Mouse (Mus musculus) cerebellum, adult 2 months (tissue): ENCODE measurements around the gene Tiam1. TPM values are rescaled to one million over a fixed set of nuclear protein-coding genes. Genes with fewer than 3 reads are reported as not detected.

Source experiments
- DNase-seq, 2 experiments: peaks; one replicate each; pipeline ENCODE4 v3.0.0; 2021
- H3K27ac ChIP-seq: fragments of 200-500 bp; 2 replicates; pipeline ENCODE4 v1.5.1; 2012; ENCODE audit warnings: low read length, control low read depth, inconsistent platforms; ENCODE audit not compliant: insufficient read depth
- H3K27me3 ChIP-seq: fragments of 200-500 bp; 2 replicates; pipeline ENCODE4 v1.6.1; 2012; ENCODE audit warnings: inconsistent platforms, mild to moderate bottlenecking, low read length, moderate library complexity; ENCODE audit not compliant: control insufficient read depth, insufficient read depth
- H3K4me1 ChIP-seq: fragments of 200-500 bp; 2 replicates; pipeline ENCODE4 v1.6.1; 2011; ENCODE audit warnings: low read length; ENCODE audit not compliant: control insufficient read depth, insufficient read depth
- H3K4me3 ChIP-seq: fragments of 200-500 bp; replicated peaks from 2 replicates; pipeline ENCODE3; 2011; ENCODE audit warnings: mild to moderate bottlenecking, low read depth, low read length, control low read depth; ENCODE audit not compliant: insufficient read depth
- CTCF ChIP-seq: fragments of 200-500 bp; IDR thresholded peaks from 2 replicates; pipeline ENCODE4 v1.5.1; 2011; ENCODE audit warnings: low read depth, mild to moderate bottlenecking, control low read depth, low read length, moderate library complexity, borderline replicate concordance; ENCODE audit not compliant: insufficient read depth
- POLR2A ChIP-seq: fragments of 200-500 bp; IDR thresholded peaks from 2 replicates; pipeline ENCODE4 v1.6.1; 2011; ENCODE audit warnings: low read length, control low read depth, borderline replicate concordance; ENCODE audit not compliant: insufficient read depth
- WGBS: fragments of 180-500 bp; shearing (Covaris S2); methylation state at CpG from one replicate; pipeline ENCODE4 v1.1.7; 2018; 5-methylcytosine and 5-hydroxymethylcytosine counted together
- polyA plus RNA-seq: library from polyadenylated mRNA; depleted of rRNA; stranded (reverse); fragments of >200 nt; gene quantifications from 2 replicates; pipeline ENCODE4 v1.2.3, GENCODE M21; 2012

Tiam1 gene
- polyA plus RNA-seq, 1 experiment: 73.6 TPM

GRCm38 (mm10) chr16:89980075-89980744 is 163.4 kb downstream of the Tiam1 start:
- TF ChIP-seq CTCF: no peak
- no peak for TF ChIP-seq POLR2A
- DNase-seq: peak; percentile 72 to 87
- Histone ChIP-seq H3K4me1 (peaks cover 21% of the 10 kb centered on the region), H3K4me3 (no peak overlapping the region), H3K27me3 (no peaks in the 10 kb centered on the region), H3K27ac (peak overlapping the region; percentile 49)
- 22% methylated on average over 11 of the region's 11 CpGs for WGBS

- H3K4me3 ChIP-seq: no peak overlapping the region
- 40% methylated on average over 9 of the region's 9 CpGs for WGBS
- peaks cover 18% of the 10 kb centered on the region for H3K4me1 ChIP-seq
- no peaks in the 10 kb centered on the region for H3K27me3 ChIP-seq
- no peak overlapping the region for H3K27ac ChIP-seq
- peak in 1 of 2 experiments; percentile 50 for DNase-seq
- TF ChIP-seq POLR2A (no peak), CTCF (no peak)
Measured at GRCm38 (mm10) chr16:89975441-89975840, 168.1 kb downstream of the Tiam1 start.

- 81% methylated on average over 16 of the region's 16 CpGs for WGBS
- no peak for DNase-seq
- peaks cover 6% of the 10 kb centered on the region for H3K4me1 ChIP-seq
- no peak overlapping the region for H3K27ac ChIP-seq
- TF ChIP-seq CTCF (no peak), POLR2A (no peak)
- no peak overlapping the region for H3K4me3 ChIP-seq
- no peaks in the 10 kb centered on the region for H3K27me3 ChIP-seq
Measured at GRCm38 (mm10) chr16:89973814-89974712, 169.5 kb downstream of the Tiam1 start.

- WGBS: 92% methylated on average over 15 of the region's 15 CpGs
- H3K27ac ChIP-seq: no peak overlapping the region
- TF ChIP-seq CTCF (no peak), POLR2A (no peak)
- DNase-seq: no peak
- H3K4me1 ChIP-seq: peaks cover 10% of the 10 kb centered on the region
- no peak overlapping the region for H3K4me3 ChIP-seq
- H3K27me3 ChIP-seq: no peaks in the 10 kb centered on the region
Measured at GRCm38 (mm10) chr16:89972854-89973487, 170.6 kb downstream of the Tiam1 start.

GRCm38 (mm10) chr16:89972018-89972417 is 171.6 kb downstream of the Tiam1 start:
- Histone ChIP-seq H3K27ac (no peak overlapping the region), H3K4me3 (no peak overlapping the region), H3K27me3 (no peaks in the 10 kb centered on the region), H3K4me1 (peaks cover 10% of the 10 kb centered on the region)
- TF ChIP-seq POLR2A: no peak
- no peak for TF ChIP-seq CTCF
- 97% methylated on average over 6 of the region's 6 CpGs for WGBS
- DNase-seq: no peak

- no peak for DNase-seq
- H3K4me1 ChIP-seq: peaks cover 6% of the 10 kb centered on the region; the same call in 1 of the 2 replicates
- H3K27me3 ChIP-seq: no peaks in the 10 kb centered on the region
- no peak overlapping the region for H3K4me3 ChIP-seq
- 57% methylated on average over 6 of the region's 6 CpGs for WGBS
- H3K27ac ChIP-seq: no peak overlapping the region
- TF ChIP-seq POLR2A (no peak), CTCF (no peak)
Measured at GRCm38 (mm10) chr16:89968058-89968457, 175.5 kb downstream of the Tiam1 start.

- DNase-seq: no peak
- no peak for TF ChIP-seq CTCF
- no peak for TF ChIP-seq POLR2A
- Histone ChIP-seq H3K4me1 (peaks cover 10% of the 10 kb centered on the region), H3K27me3 (no peaks in the 10 kb centered on the region), H3K4me3 (no peak overlapping the region), H3K27ac (no peak overlapping the region)
- 74% methylated on average over 14 of the region's 14 CpGs for WGBS
Measured at GRCm38 (mm10) chr16:89962876-89963275, 180.7 kb downstream of the Tiam1 start.
